Mouse (Mus musculus): ENCODE measurements around the gene Pkd1l2.

- TF ChIP-seq CTCF (IDR thresholded peaks at IDR 0.05; ENCODE audit: insufficient read depth, low read depth, low read length) (no peak), POLR2A (IDR thresholded peaks at IDR 0.05; ENCODE audit: insufficient read depth, low read depth, low read length) (no peak)
These were observed 33.6 kb upstream of the Pkd1l2 start for GRCm38 (mm10) chr8:117115676-117116446.

All from olfactory bulb, adult 2 months (tissue).